ENCODE assay signal across 9 mouse cellular contexts in the genomic region with DNA sequence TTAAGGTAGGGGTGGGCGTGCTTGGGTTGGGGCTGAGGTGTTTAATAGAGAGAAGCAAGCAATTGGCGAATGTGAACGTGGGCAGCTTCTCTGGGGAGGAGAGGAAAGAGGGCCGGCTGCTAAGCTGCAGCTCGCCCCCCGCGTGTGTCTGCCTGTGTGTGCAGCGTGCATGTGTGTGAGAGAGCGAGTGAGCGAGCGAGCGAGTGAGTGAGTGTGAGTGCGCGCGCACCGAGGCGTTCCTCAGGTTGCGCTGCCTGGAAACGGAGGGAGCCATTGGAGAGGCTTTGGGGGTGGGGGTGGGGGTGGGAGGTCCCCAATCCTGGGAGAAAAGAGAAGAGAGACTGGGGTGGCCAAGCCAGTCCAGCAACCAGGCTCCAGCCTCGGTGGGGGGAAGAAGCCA.
DNase-seq lines count a peak whose midpoint lies in the region; ATAC-seq and TF ChIP-seq lines count a peak whose summit lies in the region.
"Had no signal": no experiment of that assay in that cellular context is flagged by ENCODE, and none has a peak within 500 bp of the region (broad histone marks: within the 10 kb centered on the region; RNA-seq: fewer than 3 reads in every experiment).

No protein-coding gene starts in this region.

- peaks cover 51% of the 10 kb centered on the region for H3K27me3 ChIP-seq in liver, embryonic 12.5 days (replicated peaks)
- peaks cover 28% of the 10 kb centered on the region for H3K27me3 ChIP-seq in liver, postnatal 0 days (ENCODE audit: insufficient read depth, low read length)
- peaks cover 56% of the 10 kb centered on the region for H3K27me3 ChIP-seq in embryonic facial prominence, embryonic 15.5 days
- H3K27me3 ChIP-seq in midbrain, postnatal 0 days (ENCODE audit: insufficient read depth, low read length) = no peaks in the 10 kb centered on the region

- 2% methylated on average over 20 of the region's 20 CpGs for WGBS in liver, embryonic 12.5 days (ENCODE audit: insufficient replicate concordance)
- 3% methylated on average over 20 of the region's 20 CpGs for WGBS in liver, postnatal 0 days (ENCODE audit: insufficient replicate concordance)
- WGBS in embryonic facial prominence, embryonic 15.5 days = under 1% methylated on average over 20 of the region's 20 CpGs
- WGBS in midbrain, postnatal 0 days = 0% methylated on average over 18 of the region's 20 CpGs

- H3K9ac ChIP-seq in liver, embryonic 12.5 days = no peak overlapping the region
- H3K9ac ChIP-seq in liver, postnatal 0 days (replicated peaks) = no peak overlapping the region
- no peak overlapping the region for H3K9ac ChIP-seq in embryonic facial prominence, embryonic 15.5 days
- H3K9ac ChIP-seq in midbrain, postnatal 0 days (replicated peaks; ENCODE audit: low read length, poor library complexity, severe bottlenecking) = peak overlapping the region; percentile 72
- H3K9ac ChIP-seq: liver, embryonic 15.5 days had no signal

- DNase-seq in liver, postnatal 0 days = no peak
- peak; percentile 62 to 65 for DNase-seq in layer of hippocampus, adult 2 months (ENCODE audit: low spot score in 2 of 2)
- peak; percentile 74 for DNase-seq in midbrain, postnatal 0 days (ENCODE audit: low spot score)
- no peak for DNase-seq in urinary bladder, adult 2 months (ENCODE audit: low spot score)
- no peak for DNase-seq in lung, postnatal 4 days
- DNase-seq in thymus, postnatal 4 days = no peak

- no peaks in the 10 kb centered on the region for H3K9me3 ChIP-seq in liver, embryonic 12.5 days (replicated peaks)
- H3K9me3 ChIP-seq in liver, postnatal 0 days (ENCODE audit: low read length) = no peaks in the 10 kb centered on the region
- no peaks in the 10 kb centered on the region for H3K9me3 ChIP-seq in embryonic facial prominence, embryonic 15.5 days (replicated peaks)
- no peaks in the 10 kb centered on the region for H3K9me3 ChIP-seq in midbrain, postnatal 0 days (ENCODE audit: low read length)
- H3K9me3 ChIP-seq: liver, embryonic 15.5 days had no signal

- no peak for ATAC-seq in liver, embryonic 12.5 days
- ATAC-seq in liver, postnatal 0 days = no peak
- no peak for ATAC-seq in embryonic facial prominence, embryonic 15.5 days (ENCODE audit: insufficient number of reproducible peaks, low FRiP score, low TSS enrichment, low read depth)
- peak; percentile 79 for ATAC-seq in midbrain, postnatal 0 days (ENCODE audit: low FRiP score)

- no peaks in the 10 kb centered on the region for H3K36me3 ChIP-seq in liver, embryonic 12.5 days
- no peaks in the 10 kb centered on the region for H3K36me3 ChIP-seq in liver, postnatal 0 days (replicated peaks; ENCODE audit: insufficient read depth, low read length)
- no peaks in the 10 kb centered on the region for H3K36me3 ChIP-seq in embryonic facial prominence, embryonic 15.5 days
- no peaks in the 10 kb centered on the region for H3K36me3 ChIP-seq in midbrain, postnatal 0 days (ENCODE audit: insufficient read depth, low read length)
- H3K36me3 ChIP-seq: liver, embryonic 15.5 days had no signal

- H3K4me3 ChIP-seq in liver, embryonic 12.5 days = peak overlapping the region; percentile 11; the same call in 1 of the 2 replicates
- H3K4me3 ChIP-seq in liver, postnatal 0 days (ENCODE audit: low read depth, low read length) = no peak overlapping the region
- peak overlapping the region; percentile 43 for H3K4me3 ChIP-seq in embryonic facial prominence, embryonic 15.5 days (replicated peaks)
- peak overlapping the region; percentile 76 for H3K4me3 ChIP-seq in layer of hippocampus, adult 2 months
- H3K4me3 ChIP-seq in midbrain, postnatal 0 days (ENCODE audit: low read depth, low read length) = peak overlapping the region; percentile 76
- H3K4me3 ChIP-seq: liver, embryonic 15.5 days had no signal

- no peak for TF ChIP-seq CTCF in liver, postnatal 0 days (IDR thresholded peaks at IDR 0.05; ENCODE audit: low read depth)
- TF ChIP-seq CTCF in layer of hippocampus, adult 2 months (conservative IDR thresholded peaks at IDR 0.05) = no peak
- TF ChIP-seq CTCF in midbrain, postnatal 0 days (IDR thresholded peaks at IDR 0.05) = no peak

- H3K27ac ChIP-seq in liver, embryonic 12.5 days = no peak overlapping the region
- no peak overlapping the region for H3K27ac ChIP-seq in liver, postnatal 0 days (ENCODE audit: low read depth)
- H3K27ac ChIP-seq in embryonic facial prominence, embryonic 15.5 days (replicated peaks) = no peak overlapping the region
- H3K27ac ChIP-seq in layer of hippocampus, adult 2 months = peak overlapping the region; percentile 85
- H3K27ac ChIP-seq in midbrain, postnatal 0 days (ENCODE audit: low read depth, low read length) = peak overlapping the region; percentile 66
- H3K27ac ChIP-seq: liver, embryonic 15.5 days had no signal

- peak overlapping the region; percentile 40 for H3K4me2 ChIP-seq in liver, embryonic 12.5 days
- H3K4me2 ChIP-seq in liver, postnatal 0 days (ENCODE audit: low read depth, low read length) = no peak overlapping the region
- H3K4me2 ChIP-seq in embryonic facial prominence, embryonic 15.5 days (replicated peaks) = peak overlapping the region; percentile 91
- peak overlapping the region; percentile 90 for H3K4me2 ChIP-seq in midbrain, postnatal 0 days (ENCODE audit: low read depth, low read length, poor library complexity, severe bottlenecking)
- H3K4me2 ChIP-seq: liver, embryonic 15.5 days had no signal

- H3K4me1 ChIP-seq in liver, embryonic 12.5 days = no peaks in the 10 kb centered on the region
- H3K4me1 ChIP-seq in liver, postnatal 0 days (ENCODE audit: insufficient read depth) = no peaks in the 10 kb centered on the region
- H3K4me1 ChIP-seq in embryonic facial prominence, embryonic 15.5 days = peaks cover 20% of the 10 kb centered on the region
- H3K4me1 ChIP-seq in midbrain, postnatal 0 days (ENCODE audit: insufficient read depth, low read length) = no peaks in the 10 kb centered on the region
- H3K4me1 ChIP-seq: liver, embryonic 15.5 days had no signal

- no peak for TF ChIP-seq EP300 in liver, postnatal 0 days (IDR thresholded peaks at IDR 0.05; ENCODE audit: low read depth)

Comparison
In these comparisons a context has a peak if more than half of its experiments do, and no peak if none do; other contexts are left out.
1. H3K27ac ChIP-seq: peak in layer of hippocampus, adult 2 months (single experiment) and midbrain, postnatal 0 days (single experiment); none in liver, embryonic 12.5 days (single experiment), liver, postnatal 0 days (single experiment) and embryonic facial prominence, embryonic 15.5 days (single experiment).
2. DNase-seq: peak in layer of hippocampus, adult 2 months (2 of 2) and midbrain, postnatal 0 days (single experiment); none in liver, postnatal 0 days (single experiment), urinary bladder, adult 2 months (single experiment), lung, postnatal 4 days (0 of 2) and thymus, postnatal 4 days (single experiment).